Mouse (Mus musculus): Measurements from ENCODE around the gene Ros1.
A peak's percentile ranks its signal among the peaks of the same experiment; 100 is the strongest.

Ros1 gene

GRCm38 (mm10) chr10:52159704-52160103 lies 35.3 kb downstream of the Ros1 start:
- no peak for DNase-seq (ENCODE audit: low read depth)

- DNase-seq (ENCODE audit: low read depth): peak; percentile 3
Observed at GRCm38 (mm10) chr10:52133354-52134074, 61.5 kb downstream of the Ros1 start.

DNA sequence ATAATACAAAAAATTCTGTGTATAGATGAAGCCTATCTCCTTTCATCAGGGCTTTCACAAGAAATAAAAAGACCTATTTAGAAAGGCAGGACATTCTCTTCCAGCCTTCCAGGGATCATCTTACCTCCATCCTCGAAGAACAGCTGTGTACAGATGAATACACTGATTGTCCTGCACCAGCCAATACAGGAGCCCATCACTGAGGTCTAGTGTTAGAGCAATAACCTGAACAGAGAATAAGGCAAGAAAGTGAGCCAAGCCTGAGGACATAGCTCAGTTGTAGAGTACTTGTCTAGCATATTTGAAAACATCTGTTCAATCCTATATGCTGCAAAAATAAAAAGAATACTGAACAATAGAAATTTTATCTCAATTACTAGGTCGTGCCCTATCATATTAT lies 64.3 kb downstream of the Ros1 start:
- DNase-seq (ENCODE audit: low read depth): no peak

GRCm38 (mm10) chr10:52128874-52129412 lies 66.1 kb downstream of the Ros1 start:
- DNase-seq (ENCODE audit: low read depth): peak; percentile 34

DNA sequence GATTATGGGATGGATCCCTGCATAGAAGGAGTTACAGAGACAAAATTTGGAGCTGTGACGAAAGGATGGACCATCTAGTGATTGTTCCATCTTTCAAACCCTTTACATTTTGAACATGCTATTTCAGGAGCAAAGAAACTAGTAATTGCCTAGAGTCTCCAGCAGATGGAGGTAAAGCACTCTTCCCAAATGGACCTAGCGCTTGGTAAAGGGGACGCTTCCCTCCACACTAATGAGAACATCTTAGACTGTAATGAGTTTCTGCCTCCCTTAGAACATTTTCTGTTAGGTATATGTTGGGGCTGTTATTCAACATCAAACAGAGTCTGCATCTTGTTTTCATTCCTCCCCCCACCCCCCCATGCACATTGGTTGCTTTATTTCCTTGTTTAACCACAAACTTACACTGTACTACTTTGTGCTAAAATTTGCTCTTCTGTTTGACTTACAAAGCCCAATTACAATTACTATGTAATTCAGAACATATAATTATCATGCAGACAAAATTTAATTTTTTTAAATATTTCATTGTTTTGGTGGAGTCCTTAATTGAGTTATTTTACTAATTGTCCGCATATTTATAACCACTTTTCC lies 88.8 kb downstream of the Ros1 start:
- peak; percentile 59 for DNase-seq (ENCODE audit: low read depth)

GRCm38 (mm10) chr10:52101273-52101672 lies 93.8 kb downstream of the Ros1 start:
- DNase-seq (ENCODE audit: low read depth): no peak

- DNase-seq (ENCODE audit: low read depth): no peak
Observed at GRCm38 (mm10) chr10:52092181-52092580, 102.9 kb downstream of the Ros1 start.

DNA sequence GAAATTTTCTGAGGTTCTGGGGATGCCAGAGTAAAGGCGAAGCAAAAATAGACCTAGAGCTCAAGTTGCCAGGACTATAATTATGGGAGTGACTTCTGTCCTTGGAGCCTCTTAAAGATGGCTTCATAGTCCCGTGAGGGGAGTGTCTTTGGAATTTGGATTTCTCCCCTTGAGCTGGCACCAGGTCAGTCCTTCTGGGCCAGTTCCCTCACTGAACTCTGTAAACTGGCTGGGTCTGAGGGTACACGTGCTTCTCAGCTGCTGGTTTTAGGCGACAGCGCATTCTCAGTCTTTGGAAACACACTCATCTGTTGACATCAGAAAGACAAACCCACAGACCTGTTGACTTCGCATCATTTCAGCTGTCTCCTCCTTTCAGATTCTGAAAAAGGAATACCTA lies 108.4 kb downstream of the Ros1 start:
- DNase-seq (ENCODE audit: low read depth): no peak

DNA sequence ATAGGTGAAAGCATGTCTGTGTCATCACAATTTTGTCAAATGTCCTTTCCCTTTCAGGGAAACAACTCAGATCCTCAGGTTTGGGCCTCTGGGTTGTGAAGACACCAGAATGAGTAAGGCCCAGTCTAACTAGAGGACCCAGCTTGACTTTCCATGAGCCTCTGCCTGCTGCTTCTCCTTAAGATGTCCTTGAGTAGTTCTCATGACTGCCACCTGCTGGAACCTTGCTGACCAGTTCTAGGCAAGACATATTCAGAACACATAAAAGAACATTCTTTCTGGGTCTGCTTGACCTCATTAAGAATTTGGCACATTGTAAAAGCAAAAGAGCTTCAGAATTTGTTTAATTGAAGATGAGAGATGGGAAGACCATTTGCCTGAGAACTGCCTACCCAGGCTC lies 122.6 kb downstream of the Ros1 start:
- peak; percentile 64 for DNase-seq (ENCODE audit: low read depth)

DNA sequence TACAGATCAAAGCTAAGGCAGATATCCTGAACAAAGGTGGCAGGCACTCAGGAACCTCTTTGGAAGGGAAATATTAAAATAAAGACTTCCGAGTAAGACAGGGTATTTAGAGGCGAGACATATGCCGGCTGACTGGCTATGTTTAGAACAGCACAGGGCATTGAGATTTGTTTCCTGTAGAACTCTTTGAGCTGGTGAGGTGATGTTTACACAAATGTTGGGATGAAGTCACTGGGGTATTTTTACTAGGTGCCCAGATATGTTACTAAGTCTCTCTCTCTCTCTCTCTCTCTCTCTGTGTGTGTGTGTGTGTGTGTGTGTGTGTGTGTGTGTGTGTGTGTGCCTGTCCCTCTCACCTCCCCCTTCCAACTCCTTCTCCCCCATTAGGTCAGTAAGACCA lies 146.8 kb downstream of the Ros1 start:
- DNase-seq (ENCODE audit: low read depth): no peak

- DNase-seq (ENCODE audit: low read depth): no peak
Observed at GRCm38 (mm10) chr10:52043086-52043485, 152.0 kb downstream of the Ros1 start.

DNA sequence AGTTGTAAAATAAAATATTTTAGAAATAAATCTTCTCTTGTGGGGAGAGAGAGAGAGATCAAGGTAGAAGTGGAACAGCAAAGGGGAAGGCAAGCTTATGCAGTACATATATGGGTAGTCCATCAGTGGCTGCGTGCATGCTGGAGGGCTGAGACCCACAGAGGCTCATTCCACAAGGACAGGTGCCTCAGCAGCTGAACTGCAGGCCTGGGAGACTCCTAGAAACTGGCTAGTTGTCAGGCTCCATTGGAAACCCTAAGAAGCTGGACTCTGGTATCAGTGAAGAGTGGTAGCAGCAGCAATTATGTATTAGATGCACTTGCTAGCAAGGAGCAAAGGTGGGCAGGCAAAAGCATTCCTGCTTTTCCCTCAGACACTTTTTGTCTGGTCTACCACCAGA lies 155.7 kb downstream of the Ros1 start:
- DNase-seq (ENCODE audit: low read depth): no peak

- DNase-seq (ENCODE audit: low read depth): no peak
Observed at GRCm38 (mm10) chr10:52033729-52034128, 161.3 kb downstream of the Ros1 start.

GRCm38 (mm10) chr10:52029421-52030080 lies 165.5 kb downstream of the Ros1 start:
- no peak for DNase-seq (ENCODE audit: low read depth)

DNA sequence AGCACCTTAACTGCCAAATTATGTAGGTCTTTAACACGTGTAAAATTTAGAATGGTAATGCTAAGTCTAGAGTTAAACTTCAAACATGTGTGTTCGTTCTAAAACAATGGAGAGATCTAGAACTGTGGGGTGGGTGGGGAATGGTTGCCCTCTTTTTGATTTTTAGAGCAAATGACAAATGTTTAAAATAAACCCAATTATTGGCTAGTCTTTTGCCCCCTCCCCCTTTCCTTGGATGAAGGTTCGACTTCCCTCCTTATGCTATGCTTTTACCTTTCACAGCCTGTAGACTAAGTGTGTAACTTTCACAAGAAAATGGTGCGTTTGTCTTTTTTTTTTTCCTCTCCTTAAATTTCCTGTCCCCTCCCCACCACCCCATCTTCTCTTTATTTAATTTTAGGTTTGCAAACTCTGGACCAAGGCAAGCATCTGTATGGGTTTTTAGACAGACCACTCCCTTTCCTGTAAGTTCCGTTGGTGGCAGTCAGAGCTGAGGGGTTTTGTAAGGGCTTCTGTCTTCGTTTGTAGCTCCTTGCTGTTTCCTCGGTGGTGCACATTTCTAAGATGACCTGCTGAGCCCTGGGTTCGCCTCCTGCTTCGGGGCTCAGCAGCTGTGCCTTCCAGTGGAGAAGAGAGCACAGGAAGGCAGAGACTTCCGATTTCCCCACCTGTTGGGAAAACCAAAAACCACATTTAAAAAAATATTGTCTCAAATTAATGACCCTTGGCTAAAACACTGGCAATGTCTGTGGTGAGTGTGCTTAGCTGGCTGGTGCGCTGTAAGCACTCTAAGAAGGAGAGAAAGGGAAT lies 166.3 kb downstream of the Ros1 start:
- no peak for DNase-seq (ENCODE audit: low read depth)

DNA sequence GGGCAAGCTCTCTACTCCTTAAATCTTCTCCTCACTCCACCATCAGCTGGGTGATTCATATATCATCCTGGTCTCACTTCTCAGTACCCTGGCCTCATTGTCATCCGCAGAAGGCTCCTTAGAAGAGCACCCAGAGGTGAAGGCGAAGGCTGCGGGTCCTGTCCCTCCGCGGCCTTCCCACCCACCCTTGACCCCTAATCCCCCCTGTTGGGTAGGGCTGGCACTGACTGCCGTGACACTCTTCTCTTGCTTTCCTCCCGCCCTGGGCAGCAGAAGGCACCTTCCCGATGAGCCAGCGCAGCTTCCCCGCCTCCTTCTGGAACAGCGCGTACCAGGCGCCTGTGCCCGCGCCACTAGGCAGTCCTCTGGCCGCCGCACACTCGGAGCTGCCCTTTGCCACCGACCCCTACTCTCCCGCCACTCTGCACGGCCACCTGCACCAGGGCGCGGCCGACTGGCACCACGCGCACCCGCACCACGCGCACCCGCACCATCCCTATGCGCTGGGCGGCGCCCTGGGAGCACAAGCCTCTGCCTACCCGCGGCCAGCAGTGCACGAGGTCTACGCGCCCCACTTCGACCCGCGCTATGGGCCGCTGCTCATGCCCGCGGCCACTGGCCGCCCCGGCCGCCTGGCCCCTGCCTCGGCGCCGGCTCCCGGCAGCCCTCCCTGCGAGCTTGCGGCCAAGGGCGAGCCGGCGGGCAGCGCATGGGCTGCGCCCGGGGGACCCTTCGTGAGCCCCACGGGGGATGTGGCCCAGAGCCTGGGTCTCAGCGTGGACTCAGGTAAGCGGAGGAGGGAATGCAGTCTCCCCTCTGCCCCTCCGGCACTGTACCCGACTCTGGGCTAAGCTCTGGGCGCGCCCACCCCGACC lies 167.6 kb downstream of the Ros1 start:
- no peak for DNase-seq (ENCODE audit: low read depth)

DNA sequence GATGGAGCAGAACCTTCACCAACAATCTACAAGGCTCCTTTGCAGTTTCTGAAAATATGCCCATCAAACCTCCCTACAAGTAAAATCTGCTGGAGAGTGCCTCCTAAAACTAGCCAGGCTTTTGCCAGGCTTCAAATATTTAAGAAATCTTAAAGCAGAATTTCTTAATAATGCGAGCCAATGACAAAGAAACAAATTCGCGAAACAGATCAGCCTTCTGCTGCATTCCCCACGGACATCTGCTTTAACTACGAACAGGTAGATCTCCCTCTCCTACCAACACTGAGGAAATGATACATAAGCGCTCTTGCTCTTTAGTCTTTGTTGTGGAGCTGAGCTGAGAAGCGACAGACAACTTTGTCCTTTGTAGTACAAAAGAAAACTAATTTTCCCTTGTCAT lies 169.2 kb downstream of the Ros1 start:
- DNase-seq (ENCODE audit: low read depth): no peak

DNA sequence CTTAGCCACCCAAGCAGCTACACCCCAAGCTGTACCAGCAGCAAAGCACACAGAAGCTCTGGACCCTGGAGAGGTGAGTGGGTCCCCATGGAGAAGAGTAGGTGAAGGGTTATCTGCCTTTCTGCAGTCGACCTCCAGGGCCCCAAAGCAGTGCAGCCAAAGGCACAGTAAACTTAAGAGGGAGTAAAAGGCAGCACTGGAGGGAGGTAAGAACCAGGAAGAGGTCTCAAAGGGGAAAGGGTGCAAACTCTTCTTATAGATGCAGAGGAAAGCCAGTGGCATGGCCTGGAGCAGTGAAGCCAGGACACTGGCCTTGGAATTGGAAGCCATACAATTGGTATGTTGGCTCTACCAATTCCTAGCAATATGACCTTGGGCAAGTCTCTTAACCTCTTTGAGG lies 169.8 kb downstream of the Ros1 start:
- DNase-seq (ENCODE audit: low read depth): no peak

- DNase-seq (ENCODE audit: low read depth): no peak
Observed at GRCm38 (mm10) chr10:52024053-52024410, 171.0 kb downstream of the Ros1 start.

- DNase-seq (ENCODE audit: low read depth): no peak
Observed at GRCm38 (mm10) chr10:52023213-52024052, 171.6 kb downstream of the Ros1 start.
